Comparison of ENCODE assay signal across 8 mouse cellular contexts in genomic region chr9:45042947-45043346, GRCm38 (mm10). TPM values are rescaled to one million over a fixed set of nuclear protein-coding genes. Genes with fewer than 3 reads are reported as not detected.
DNase-seq lines count a peak whose midpoint lies in the region; ATAC-seq and TF ChIP-seq lines count a peak whose summit lies in the region.

No protein-coding gene starts in this region.

- peak overlapping the region; percentile 83; the same call in 1 of the 2 replicates for H3K27ac ChIP-seq in lung, embryonic 14.5 days (ENCODE audit: low read depth)
- H3K27ac ChIP-seq in embryonic facial prominence, embryonic 10.5 days (replicated peaks), result peak overlapping the region; percentile 69; the same call in 1 of the 2 replicates
- H3K27ac ChIP-seq in kidney, adult 2 months (ENCODE audit: insufficient read depth, low read depth, low read length), result peak overlapping the region; percentile 63; the same call in 1 of the 2 replicates

- DNase-seq in lung, embryonic 14.5 days, result peak; percentile 32
- DNase-seq in lung, postnatal 14 days, result no peak
- peak; percentile 48 for DNase-seq in embryonic facial prominence, embryonic 10.5 days (ENCODE audit: low spot score)
- peak; percentile 67 for DNase-seq in kidney, adult 2 months
- peak; percentile 15 for DNase-seq in mesoderm, embryonic 11.5 days (ENCODE audit: low read depth, low spot score)
- DNase-seq in testis, postnatal 10 days (ENCODE audit: low spot score), result no peak
- no peak for DNase-seq in ovary, adult 18-20 months (ENCODE audit: low spot score)

- no peaks in the 10 kb centered on the region for H3K36me3 ChIP-seq in lung, embryonic 14.5 days (ENCODE audit: insufficient read depth)
- no peaks in the 10 kb centered on the region for H3K36me3 ChIP-seq in embryonic facial prominence, embryonic 10.5 days (replicated peaks)
- H3K36me3 ChIP-seq in kidney, adult 2 months (ENCODE audit: control insufficient read depth, insufficient read depth, low read length), result no peaks in the 10 kb centered on the region

- H3K9me3 ChIP-seq in lung, embryonic 14.5 days (ENCODE audit: low read depth, low read length), result no peaks in the 10 kb centered on the region
- H3K9me3 ChIP-seq in embryonic facial prominence, embryonic 10.5 days, result no peaks in the 10 kb centered on the region

- no peak for TF ChIP-seq CTCF in lung, embryonic 14.5 days (IDR thresholded peaks at IDR 0.05; ENCODE audit: low read depth)
- no peak for TF ChIP-seq CTCF in kidney, adult 2 months (conservative IDR thresholded peaks at IDR 0.05; ENCODE audit: insufficient read depth, insufficient read length, low read depth, low read length)

- no peak for TF ChIP-seq POLR2A in kidney, adult 2 months (IDR thresholded peaks at IDR 0.05; ENCODE audit: low read depth, low read length)

- H3K27me3 ChIP-seq in lung, embryonic 14.5 days (ENCODE audit: insufficient read depth, low read length), result peaks cover 42% of the 10 kb centered on the region
- peaks cover 74% of the 10 kb centered on the region for H3K27me3 ChIP-seq in embryonic facial prominence, embryonic 10.5 days (replicated peaks; ENCODE audit: low read depth, poor library complexity, severe bottlenecking)
- no peaks in the 10 kb centered on the region for H3K27me3 ChIP-seq in kidney, adult 2 months (replicated peaks; ENCODE audit: control insufficient read depth, insufficient read depth, low read length)

- WGBS in lung, embryonic 14.5 days, result 1% methylated on average over 10 of the region's 10 CpGs
- WGBS in embryonic facial prominence, embryonic 10.5 days, result 1% methylated on average over 10 of the region's 10 CpGs
- 2% methylated on average over 10 of the region's 10 CpGs for WGBS in kidney, adult 2 months

- H3K4me2 ChIP-seq in lung, embryonic 14.5 days, result peak overlapping the region; percentile 56

- peak overlapping the region; percentile 51 for H3K9ac ChIP-seq in lung, embryonic 14.5 days

- peak; percentile 57; the same call in 1 of the 2 replicates for ATAC-seq in lung, embryonic 14.5 days (ENCODE audit: insufficient read depth)
- no peak for ATAC-seq in erythroid progenitor cell, adult 5-6 weeks (replicated peaks; ENCODE audit: low FRiP score, poor library complexity, severe bottlenecking)

- H3K4me3 ChIP-seq in lung, embryonic 14.5 days (ENCODE audit: low read depth, low read length), result peak overlapping the region; percentile 34
- H3K4me3 ChIP-seq in embryonic facial prominence, embryonic 10.5 days, result peak overlapping the region; percentile 54
- peak overlapping the region; percentile 51 for H3K4me3 ChIP-seq in kidney, adult 2 months (ENCODE audit: insufficient read depth, low read depth, low read length)

- no peaks in the 10 kb centered on the region for H3K4me1 ChIP-seq in lung, embryonic 14.5 days (ENCODE audit: insufficient read depth)
- H3K4me1 ChIP-seq in embryonic facial prominence, embryonic 10.5 days, result peaks cover 34% of the 10 kb centered on the region
- peaks cover 17% of the 10 kb centered on the region for H3K4me1 ChIP-seq in kidney, adult 2 months (ENCODE audit: control insufficient read depth, insufficient read depth, low read length)

RNA-seq across cellular contexts. Expression of gene Mpzl2, which starts 3.3 kb away (rescaled TPM):
- 14.7 and 15.0 TPM in 2 replicates for polyA plus RNA-seq in lung, embryonic 14.5 days (2014; fragmentation: Nextera tagmentation; extraction: Ambion mirVana)
- polyA plus RNA-seq in embryonic facial prominence, embryonic 10.5 days (2016; fragmentation: Nextera tagmentation; extraction: Ambion mirVana), result 9.7 TPM in 2 replicates
- polyA plus RNA-seq in kidney, adult 2 months (2012; rRNA removed), result 18.8 TPM in 2 replicates
- not detected in 2 replicates for total RNA-seq in erythroid progenitor cell, adult 5-6 weeks (2015; ENCODE audit: low replicate concordance)
- total RNA-seq in erythroid progenitor cell, adult 5-6 weeks (2017; ENCODE audit: low replicate concordance), result not detected in 2 replicates

RNA-seq across cellular contexts. Expression of gene Mpzl3, which starts 12.0 kb away (rescaled TPM):
- 1.9 and 2.1 TPM in 2 replicates for polyA plus RNA-seq in lung, embryonic 14.5 days (2014; fragmentation: Nextera tagmentation; extraction: Ambion mirVana)
- polyA plus RNA-seq in embryonic facial prominence, embryonic 10.5 days (2016; fragmentation: Nextera tagmentation; extraction: Ambion mirVana), result 2.2 and 3.7 TPM in 2 replicates
- 2.6 TPM in 2 replicates for polyA plus RNA-seq in kidney, adult 2 months (2012; rRNA removed)
- 1.7 TPM in 1 of 2 replicates, not detected in the other for total RNA-seq in erythroid progenitor cell, adult 5-6 weeks (2015; ENCODE audit: low replicate concordance)
- total RNA-seq in erythroid progenitor cell, adult 5-6 weeks (2017; ENCODE audit: low replicate concordance), result not detected in 2 replicates

RNA-seq across cellular contexts. Expression of gene Cd3e, which starts 33.5 kb away (rescaled TPM):
- not detected in 2 replicates for polyA plus RNA-seq in lung, embryonic 14.5 days (2014; fragmentation: Nextera tagmentation; extraction: Ambion mirVana)
- not detected in 2 replicates for polyA plus RNA-seq in embryonic facial prominence, embryonic 10.5 days (2016; fragmentation: Nextera tagmentation; extraction: Ambion mirVana)
- 0.52 and 3.6 TPM in 2 replicates for polyA plus RNA-seq in kidney, adult 2 months (2012; rRNA removed)
- 7.2 and 23.9 TPM in 2 replicates for total RNA-seq in erythroid progenitor cell, adult 5-6 weeks (2015; ENCODE audit: low replicate concordance)
- 1.0 and 6.5 TPM in 2 replicates for total RNA-seq in erythroid progenitor cell, adult 5-6 weeks (2017; ENCODE audit: low replicate concordance)

RNA-seq across cellular contexts. Expression of gene Jaml, which starts 36.0 kb away (rescaled TPM):
- polyA plus RNA-seq in lung, embryonic 14.5 days (2014; fragmentation: Nextera tagmentation; extraction: Ambion mirVana), result 0.30 and 0.45 TPM in 2 replicates
- 0.96 and 1.4 TPM in 2 replicates for polyA plus RNA-seq in embryonic facial prominence, embryonic 10.5 days (2016; fragmentation: Nextera tagmentation; extraction: Ambion mirVana)
- 0.08 and 0.53 TPM in 2 replicates for polyA plus RNA-seq in kidney, adult 2 months (2012; rRNA removed)
- total RNA-seq in erythroid progenitor cell, adult 5-6 weeks (2015; ENCODE audit: low replicate concordance), result 5.4 TPM in 1 of 2 replicates, not detected in the other
- total RNA-seq in erythroid progenitor cell, adult 5-6 weeks (2017; ENCODE audit: low replicate concordance), result 3.5 and 5.7 TPM in 2 replicates

Comparison
In these comparisons a context has a peak if more than half of its experiments do, and no peak if none do; other contexts are left out.
1. DNase-seq: peak in lung, embryonic 14.5 days (single experiment), embryonic facial prominence, embryonic 10.5 days (single experiment), kidney, adult 2 months (single experiment) and mesoderm, embryonic 11.5 days (single experiment); none in lung, postnatal 14 days (single experiment), testis, postnatal 10 days (single experiment) and ovary, adult 18-20 months (single experiment).
2. Peak in every context shown above with its lines, with median percentiles within 50 percentile points of each other: H3K27ac ChIP-seq and H3K4me3 ChIP-seq.